Mouse (Mus musculus) kidney, postnatal 0 days (tissue): ENCODE data around the gene Togaram2. TPM values are rescaled to one million over a fixed set of nuclear protein-coding genes. Genes with fewer than 3 reads are reported as not detected.
"Not testable (repeated sequence)": the region's sequence is repeated elsewhere in the genome, so short reads cannot be mapped to it uniquely, and the experiment has no call there.

Experiments used
- ATAC-seq: fragments of 200-750 bp; cut with Nextera tagmentation; replicated peaks from 2 replicates; pipeline ENCODE4 v1.8.0; 2017; ENCODE audit warnings: low read depth, moderate number of reproducible peaks, moderate TSS enrichment, moderate library complexity; ENCODE audit not compliant: low FRiP score
- DNase-seq: peaks from one replicate; pipeline ENCODE4 v3.0.0-alpha.2; 2016; ENCODE audit warnings: low spot score
- H3K27ac ChIP-seq: fragments of 300-500 bp; sonication (generic); 2 replicates; pipeline ENCODE4 v1.5.1; 2014; ENCODE audit warnings: mild to moderate bottlenecking
- H3K27me3 ChIP-seq: fragments of 300-500 bp; sonication (generic); 2 replicates; pipeline ENCODE4 v1.6.1; 2014; ENCODE audit warnings: low read length, mixed read lengths; ENCODE audit not compliant: insufficient read depth
- H3K36me3 ChIP-seq: fragments of 300-500 bp; sonication (generic); 2 replicates; pipeline ENCODE4 v1.6.1; 2014; ENCODE audit warnings: low read length, mixed read lengths; ENCODE audit not compliant: insufficient read depth
- H3K4me1 ChIP-seq: fragments of 300-500 bp; sonication (generic); replicated peaks from 2 replicates; pipeline ENCODE4 v1.6.1; 2014; ENCODE audit warnings: antibody characterized with exemption, low read length, mixed read lengths; ENCODE audit not compliant: insufficient read depth
- H3K4me2 ChIP-seq: fragments of 300-500 bp; sonication (generic); 2 replicates; pipeline ENCODE4 v1.6.1; 2014; ENCODE audit warnings: mild to moderate bottlenecking, low read length, moderate library complexity, mixed read lengths
- H3K4me3 ChIP-seq: fragments of 300-500 bp; sonication (generic); replicated peaks from 2 replicates; pipeline ENCODE4 v1.5.1; 2014; ENCODE audit warnings: low read depth, low read length
- H3K9ac ChIP-seq: fragments of 300-500 bp; sonication (generic); 2 replicates; pipeline ENCODE4 v1.6.1; 2014; ENCODE audit warnings: low read depth, low read length
- H3K9me3 ChIP-seq: fragments of 300-500 bp; sonication (generic); replicated peaks from 2 replicates; pipeline ENCODE4 v1.6.1; 2016; ENCODE audit warnings: low read length, inconsistent platforms, mixed read lengths
- CTCF ChIP-seq: IDR thresholded peaks from 2 replicates; pipeline ENCODE4 v1.5.1; 2016; ENCODE audit warnings: antibody characterized with exemption, low read depth, mild to moderate bottlenecking, moderate library complexity
- WGBS: fragments of 180-500 bp; shearing (Covaris S2); extraction: QIAGEN DNeasy Blood & Tissue Kit; methylation state at CpG from one replicate; pipeline ENCODE4 v1.1.7; 2014; 5-methylcytosine and 5-hydroxymethylcytosine counted together
- polyA plus RNA-seq: library from polyadenylated mRNA; unstranded; fragments of >200 nt; fragmentation: Nextera tagmentation; extraction: Ambion mirVana; gene quantifications from 2 replicates; pipeline ENCODE4 v1.2.1, GENCODE M21; 2015

Gene Togaram2
- 0.27 and 0.46 TPM in 2 replicates for polyA plus RNA-seq

GRCm38 (mm10) chr17:71673092-71673491 lies at the start of gene Togaram2:
TSS of gene Togaram2 (plus strand) at chr17:71673261.
- TF ChIP-seq CTCF: no peak
- Histone ChIP-seq H3K9ac (no peak within 1 kb of the TSS), H3K9me3 (no peaks in the 10 kb centered on the region), H3K36me3 (no peaks in the 10 kb centered on the region), H3K4me3 (no peak within 1 kb of the TSS), H3K4me1 (peaks cover 6% of the 10 kb centered on the region; the same call in 1 of the 2 replicates), H3K27me3 (no peaks in the 10 kb centered on the region), H3K4me2 (no peak within 1 kb of the TSS), H3K27ac (no peak within 1 kb of the TSS)
- DNase-seq: no peak
- WGBS: 43% methylated on average over 9 of the region's 9 CpGs
- ATAC-seq: peak; percentile 33; the same call in 1 of the 2 replicates

DNA sequence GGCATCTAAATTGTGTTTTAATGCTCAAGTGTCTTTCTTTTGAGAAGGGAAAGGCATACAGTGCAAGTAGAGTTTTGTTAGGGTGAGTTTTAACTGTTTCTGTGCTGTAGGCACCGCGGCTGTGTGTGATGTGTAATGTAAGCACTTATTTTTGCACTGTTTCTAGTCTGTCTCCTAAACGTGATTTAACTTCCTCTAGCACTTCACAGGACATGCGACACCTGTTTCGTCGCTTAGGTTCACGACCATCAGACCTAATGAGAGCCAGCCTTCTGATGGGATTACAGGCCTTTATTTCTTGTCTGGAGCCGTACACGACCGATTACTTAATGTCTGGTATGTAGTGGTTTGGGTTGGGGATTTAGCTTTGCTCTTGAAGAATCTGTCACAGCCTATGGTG lies 41.3 kb upstream of the Togaram2 start:
- Histone ChIP-seq H3K9me3 (no peaks in the 10 kb centered on the region), H3K4me3 (no peak overlapping the region), H3K4me1 (no peaks in the 10 kb centered on the region), H3K9ac (no peak overlapping the region), H3K4me2 (no peak overlapping the region), H3K27ac (no peak overlapping the region), H3K36me3 (peaks cover 53% of the 10 kb centered on the region), H3K27me3 (no peaks in the 10 kb centered on the region)
- DNase-seq (no peak), ATAC-seq (no peak)
- TF ChIP-seq CTCF: no peak
- 62% methylated on average over 10 of the region's 10 CpGs for WGBS

GRCm38 (mm10) chr17:71633350-71633749 lies 39.7 kb upstream of the Togaram2 start:
- ATAC-seq: no peak
- H3K27ac ChIP-seq: no peak overlapping the region
- TF ChIP-seq CTCF: no peak
- H3K4me2 ChIP-seq: no peak overlapping the region
- H3K36me3 ChIP-seq: peaks cover 52% of the 10 kb centered on the region
- no peak for DNase-seq
- H3K27me3 ChIP-seq: no peaks in the 10 kb centered on the region
- no peaks in the 10 kb centered on the region for H3K9me3 ChIP-seq
- no peak overlapping the region for H3K9ac ChIP-seq
- H3K4me1 ChIP-seq: no peaks in the 10 kb centered on the region
- H3K4me3 ChIP-seq: no peak overlapping the region
- 88% methylated on average over 8 of the region's 8 CpGs for WGBS

DNA sequence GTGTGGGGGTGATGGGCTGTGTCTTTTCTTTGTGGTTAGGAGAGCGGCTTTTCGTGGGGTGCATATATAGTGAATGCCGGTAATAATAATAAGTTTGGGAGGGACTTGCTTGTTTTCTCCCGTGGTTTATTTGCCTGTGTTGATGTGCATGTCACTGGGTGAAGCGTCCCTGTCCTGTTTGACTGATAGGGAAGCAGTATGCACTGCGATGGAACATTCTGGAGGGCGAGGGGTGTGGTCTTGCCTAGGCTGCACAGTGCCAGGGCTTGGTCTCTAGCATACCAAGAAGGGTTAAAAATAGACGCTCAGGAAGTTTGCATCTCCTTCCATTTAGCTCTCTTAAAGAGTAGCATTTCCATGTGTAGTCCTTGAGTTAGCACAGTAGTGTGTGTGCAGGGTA lies 36.3 kb upstream of the Togaram2 start:
- Histone ChIP-seq H3K4me2 (no peak overlapping the region), H3K36me3 (peaks cover 59% of the 10 kb centered on the region), H3K27ac (no peak overlapping the region), H3K9ac (no peak overlapping the region), H3K4me1 (no peaks in the 10 kb centered on the region), H3K4me3 (no peak overlapping the region), H3K27me3 (no peaks in the 10 kb centered on the region), H3K9me3 (no peaks in the 10 kb centered on the region)
- no peak for ATAC-seq
- WGBS: 91% methylated on average over 8 of the region's 8 CpGs
- TF ChIP-seq CTCF: no peak
- no peak for DNase-seq

DNA sequence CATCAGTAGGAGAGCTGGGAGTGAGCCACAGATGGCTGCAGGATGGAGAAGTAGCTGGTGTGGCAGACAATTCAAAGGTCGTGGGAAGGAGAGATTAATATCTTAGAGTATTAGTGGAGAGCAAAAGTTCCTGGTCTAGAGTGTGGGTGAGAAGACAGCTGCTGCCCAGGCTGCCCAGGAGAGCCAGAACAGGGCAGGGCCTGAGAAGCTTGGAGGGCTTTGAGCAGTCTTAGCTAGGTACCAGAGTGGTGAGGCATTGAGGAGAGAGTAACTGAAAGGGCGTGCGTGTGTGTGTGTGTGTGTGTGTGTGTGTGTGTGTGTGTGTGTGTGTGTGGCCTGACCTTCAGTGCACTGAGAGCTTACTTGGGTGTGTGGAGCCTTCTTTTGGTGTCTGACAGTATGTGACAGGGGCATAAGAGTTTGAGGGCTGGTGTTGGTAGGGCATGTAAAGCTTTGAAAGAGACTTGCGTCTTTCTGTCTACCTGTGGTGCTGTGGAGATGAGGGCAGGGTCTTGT lies 35.3 kb upstream of the Togaram2 start:
- DNase-seq (no peak), ATAC-seq (no peak)
- 84% methylated on average over 4 of the region's 4 CpGs for WGBS
- no peak overlapping the region for H3K27ac ChIP-seq
- H3K27me3 ChIP-seq: no peaks in the 10 kb centered on the region
- peaks cover 63% of the 10 kb centered on the region for H3K36me3 ChIP-seq
- no peak overlapping the region for H3K4me2 ChIP-seq
- H3K9ac ChIP-seq: no peak overlapping the region
- no peaks in the 10 kb centered on the region for H3K4me1 ChIP-seq
- no peak for TF ChIP-seq CTCF
- no peaks in the 10 kb centered on the region for H3K9me3 ChIP-seq
- no peak overlapping the region for H3K4me3 ChIP-seq

- H3K9me3 ChIP-seq, H3K27ac ChIP-seq, H3K4me3 ChIP-seq, H3K9ac ChIP-seq, H3K4me1 ChIP-seq, H3K27me3 ChIP-seq, ATAC-seq, DNase-seq, H3K4me2 ChIP-seq: not testable (repeated sequence)
- H3K36me3 ChIP-seq: peaks cover 62% of the 10 kb centered on the region
- 59% methylated on average over 5 of the region's 5 CpGs for WGBS
Measured at GRCm38 (mm10) chr17:71639056-71639455, 34.0 kb upstream of the Togaram2 start.
